Mouse (Mus musculus) bone marrow macrophage, adult 2 months (primary cell): ENCODE data around the gene Dalrd3. TPM values are rescaled to one million over a fixed set of nuclear protein-coding genes. Genes with fewer than 3 reads are reported as not detected.

Source experiments
- H3K27ac ChIP-seq: 2 replicates; pipeline ENCODE4 v1.5.1; 2012; ENCODE audit warnings: low read depth, low read length; ENCODE audit not compliant: insufficient read depth
- H3K4me1 ChIP-seq: 2 replicates; pipeline ENCODE4 v1.6.1; 2012; ENCODE audit warnings: low read length; ENCODE audit not compliant: control insufficient read depth, insufficient read depth
- H3K4me3 ChIP-seq: 2 replicates; pipeline ENCODE4 v1.5.1; 2012; ENCODE audit warnings: mild to moderate bottlenecking, low read length, moderate library complexity; ENCODE audit not compliant: insufficient read depth
- CTCF ChIP-seq: IDR thresholded peaks from 2 replicates; pipeline ENCODE4 v1.5.1; 2012; ENCODE audit warnings: low read depth, mild to moderate bottlenecking, low read length, moderate library complexity
- POLR2A ChIP-seq: IDR thresholded peaks from 2 replicates; pipeline ENCODE4 v1.6.1; 2012; ENCODE audit warnings: mild to moderate bottlenecking, low read depth, low read length, borderline replicate concordance
- polyA plus RNA-seq: library from polyadenylated mRNA; stranded (reverse); fragments of >200 nt; gene quantifications from 2 replicates; pipeline ENCODE4 v1.2.4, GENCODE M21; 2012; ENCODE audit not compliant: missing spikeins, insufficient read depth, insufficient read length

Dalrd3 gene
- polyA plus RNA-seq, result 44.7 and 52.7 TPM in 2 replicates

GRCm38 (mm10) chr9:108569381-108570206 lies at the start of gene Dalrd3:
Gene Dalrd3 (plus strand): TSS chr9:108569886.
- TF ChIP-seq POLR2A, result no peak
- TF ChIP-seq CTCF, result no peak
- Histone ChIP-seq H3K4me1 (peaks cover 10% of the 10 kb centered on the region), H3K4me3 (peak within 1 kb of the TSS; percentile 86), H3K27ac (peak within 1 kb of the TSS; percentile 88)

GRCm38 (mm10) chr9:108521604-108522003 lies 48.1 kb upstream of the Dalrd3 start:
- no peak overlapping the region for H3K27ac ChIP-seq
- TF ChIP-seq CTCF (no peak), POLR2A (no peak)
- peaks cover 16% of the 10 kb centered on the region for H3K4me1 ChIP-seq
- no peak overlapping the region for H3K4me3 ChIP-seq

- Histone ChIP-seq H3K4me3 (no peak overlapping the region), H3K27ac (no peak overlapping the region)
Measured at GRCm38 (mm10) chr9:108523341-108523740, 46.3 kb upstream of the Dalrd3 start.

GRCm38 (mm10) chr9:108525400-108525799 lies 44.3 kb upstream of the Dalrd3 start:
- H3K27ac ChIP-seq, result no peak overlapping the region
- H3K4me3 ChIP-seq, result no peak overlapping the region
- no peak for TF ChIP-seq POLR2A
- no peak for TF ChIP-seq CTCF
- H3K4me1 ChIP-seq, result peaks cover 7% of the 10 kb centered on the region

More at GRCm38 (mm10) chr9:108523341-108523740, 46.3 kb upstream of the Dalrd3 start:
- H3K4me1 ChIP-seq, result peaks cover 16% of the 10 kb centered on the region
- no peak for TF ChIP-seq CTCF

GRCm38 (mm10) chr9:108530954-108531353 lies 38.7 kb upstream of the Dalrd3 start:
- Histone ChIP-seq H3K27ac (no peak overlapping the region), H3K4me1 (no peaks in the 10 kb centered on the region), H3K4me3 (no peak overlapping the region)
- TF ChIP-seq CTCF (no peak), POLR2A (no peak)

GRCm38 (mm10) chr9:108531496-108531895 lies 38.2 kb upstream of the Dalrd3 start:
- Histone ChIP-seq H3K4me1 (no peaks in the 10 kb centered on the region), H3K4me3 (no peak overlapping the region), H3K27ac (no peak overlapping the region)
- TF ChIP-seq POLR2A (no peak), CTCF (no peak)

GRCm38 (mm10) chr9:108540846-108541245 lies 28.8 kb upstream of the Dalrd3 start:
- Histone ChIP-seq H3K4me3 (no peak overlapping the region), H3K27ac (no peak overlapping the region), H3K4me1 (no peaks in the 10 kb centered on the region)
- TF ChIP-seq CTCF (no peak), POLR2A (no peak)

GRCm38 (mm10) chr9:108545986-108546385 lies 23.7 kb upstream of the Dalrd3 start:
- Histone ChIP-seq H3K4me1 (no peaks in the 10 kb centered on the region), H3K27ac (no peak overlapping the region), H3K4me3 (no peak overlapping the region)
- TF ChIP-seq CTCF, result no peak
- no peak for TF ChIP-seq POLR2A

GRCm38 (mm10) chr9:108546875-108547274 lies 22.8 kb upstream of the Dalrd3 start:
- Histone ChIP-seq H3K4me1 (no peaks in the 10 kb centered on the region), H3K27ac (no peak overlapping the region), H3K4me3 (no peak overlapping the region)
- no peak for TF ChIP-seq POLR2A

- no peak for TF ChIP-seq POLR2A
- TF ChIP-seq CTCF, result no peak
- Histone ChIP-seq H3K4me1 (peaks cover 24% of the 10 kb centered on the region), H3K27ac (no peak overlapping the region), H3K4me3 (no peak overlapping the region)
Measured at GRCm38 (mm10) chr9:108559169-108559568, 10.5 kb upstream of the Dalrd3 start.
